28 mouse cellular contexts compared by ENCODE assay signal in the genomic region with DNA sequence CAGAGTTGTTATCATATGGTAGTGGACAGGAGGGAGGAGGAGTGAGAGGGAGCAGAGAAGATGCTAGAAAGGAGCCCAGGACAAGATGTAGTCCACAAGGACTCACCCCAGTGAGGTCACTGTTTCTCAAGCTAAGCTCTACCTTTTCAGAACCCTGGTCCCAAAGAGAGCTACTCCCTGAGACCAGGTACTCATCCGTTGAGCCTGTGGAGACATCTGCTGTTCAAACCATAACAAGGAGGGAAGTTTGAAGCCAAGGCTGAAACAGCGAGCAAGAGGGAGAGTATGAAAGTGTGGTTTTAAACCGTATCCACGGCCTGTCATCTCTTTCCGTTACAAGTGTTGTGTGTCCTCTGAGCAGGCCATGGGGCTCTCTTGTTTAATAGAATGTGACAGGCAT. TPM values are rescaled to one million over a fixed set of nuclear protein-coding genes. Genes with fewer than 3 reads are reported as not detected.
DNase-seq lines count a peak whose midpoint lies in the region; ATAC-seq and TF ChIP-seq lines count a peak whose summit lies in the region.
"Had no signal": no experiment of that assay in that cellular context is flagged by ENCODE, and none has a peak within 500 bp of the region (broad histone marks: within the 10 kb centered on the region; RNA-seq: fewer than 3 reads in every experiment).

No protein-coding gene starts in this region.

- H3K27ac ChIP-seq in cerebellum, adult 2 months (ENCODE audit: insufficient read depth, low read length) = peak overlapping the region; percentile 8; the same call in 1 of the 2 replicates
- peak overlapping the region; percentile 39; the same call in 1 of the 2 replicates for H3K27ac ChIP-seq in heart, postnatal 0 days (ENCODE audit: low read depth)
- H3K27ac ChIP-seq in heart, embryonic 10.5 days = no peak overlapping the region
- 0 out of 2 replicates have a peak overlapping the region, but pooled peaks have one; percentile 3 for H3K27ac ChIP-seq in lung, embryonic 15.5 days
- H3K27ac ChIP-seq in cortical plate, adult 2 months (ENCODE audit: insufficient read depth, low read length) = 0 out of 2 replicates have a peak overlapping the region, but pooled peaks have one; percentile 29
- H3K27ac ChIP-seq: embryonic facial prominence, embryonic 13.5 days; forebrain, embryonic 10.5 days; forebrain, embryonic 15.5 days; hindbrain, embryonic 13.5 days; liver, embryonic 13.5 days; neural tube, embryonic 12.5 days had no signal

- H3K9me3 ChIP-seq in heart, postnatal 0 days (replicated peaks; ENCODE audit: control insufficient read depth, low read length) = no peaks in the 10 kb centered on the region
- no peaks in the 10 kb centered on the region for H3K9me3 ChIP-seq in heart, embryonic 10.5 days
- H3K9me3 ChIP-seq in lung, embryonic 15.5 days = no peaks in the 10 kb centered on the region
- H3K9me3 ChIP-seq: forebrain, embryonic 15.5 days; G1E; hindbrain, embryonic 13.5 days; liver, embryonic 13.5 days; neural tube, embryonic 12.5 days had no signal

- H3K4me3 ChIP-seq in cerebellum, adult 2 months (replicated peaks; ENCODE audit: insufficient read depth, low read depth, low read length) = no peak overlapping the region
- H3K4me3 ChIP-seq in heart, postnatal 0 days (ENCODE audit: low read depth, low read length) = no peak overlapping the region
- H3K4me3 ChIP-seq in heart, embryonic 10.5 days = no peak overlapping the region
- no peak overlapping the region for H3K4me3 ChIP-seq in lung, embryonic 15.5 days
- no peak overlapping the region for H3K4me3 ChIP-seq in cortical plate, adult 2 months (ENCODE audit: insufficient read depth, low read length)
- H3K4me3 ChIP-seq: embryonic facial prominence, embryonic 13.5 days; forebrain, embryonic 10.5 days; forebrain, embryonic 15.5 days; heart, embryonic 12.5 days; hindbrain, embryonic 13.5 days; liver, embryonic 13.5 days; myocyte; neural tube, embryonic 12.5 days had no signal

- TF ChIP-seq POLR2A in cerebellum, adult 2 months (IDR thresholded peaks at IDR 0.05; ENCODE audit: borderline replicate concordance, insufficient read depth, low read length) = no peak
- TF ChIP-seq POLR2A in cortical plate, adult 2 months (IDR thresholded peaks at IDR 0.05; ENCODE audit: extremely low read depth, insufficient read depth, low read length) = no peak

- no peak overlapping the region for H3K9ac ChIP-seq in heart, postnatal 0 days (replicated peaks; ENCODE audit: low read depth, low read length)
- no peak overlapping the region for H3K9ac ChIP-seq in lung, embryonic 15.5 days
- H3K9ac ChIP-seq: embryonic facial prominence, embryonic 13.5 days; forebrain, embryonic 15.5 days; heart, embryonic 12.5 days; hindbrain, embryonic 13.5 days; liver, embryonic 13.5 days; neural tube, embryonic 12.5 days had no signal

- H3K4me2 ChIP-seq in heart, postnatal 0 days (ENCODE audit: low read depth, low read length) = no peak overlapping the region
- H3K4me2 ChIP-seq in lung, embryonic 15.5 days = no peak overlapping the region
- H3K4me2 ChIP-seq: embryonic facial prominence, embryonic 13.5 days; forebrain, embryonic 15.5 days; heart, embryonic 12.5 days; hindbrain, embryonic 13.5 days; liver, embryonic 13.5 days; midbrain, embryonic 11.5 days; neural tube, embryonic 12.5 days had no signal

- TF ChIP-seq CTCF in cerebellum, adult 2 months (IDR thresholded peaks at IDR 0.05; ENCODE audit: borderline replicate concordance, insufficient read depth, low read depth, low read length) = peak; percentile 26; the same call in 1 of the 2 replicates
- TF ChIP-seq CTCF in heart, postnatal 0 days (IDR thresholded peaks at IDR 0.05; ENCODE audit: low read depth) = peak; percentile 14; the same call in 1 of the 2 replicates
- no peak for TF ChIP-seq CTCF in cortical plate, adult 2 months (IDR thresholded peaks at IDR 0.05; ENCODE audit: extremely low read depth, insufficient read depth, low read length)

- H3K4me1 ChIP-seq in cerebellum, adult 2 months (ENCODE audit: control insufficient read depth, insufficient read depth, low read length) = peaks cover 34% of the 10 kb centered on the region
- peaks cover 5% of the 10 kb centered on the region for H3K4me1 ChIP-seq in heart, postnatal 0 days (ENCODE audit: control insufficient read depth, insufficient read depth)
- peaks cover 39% of the 10 kb centered on the region for H3K4me1 ChIP-seq in heart, embryonic 10.5 days
- H3K4me1 ChIP-seq in lung, embryonic 15.5 days = peaks cover 7% of the 10 kb centered on the region; the same call in 1 of the 2 replicates
- peaks cover 7% of the 10 kb centered on the region for H3K4me1 ChIP-seq in cortical plate, adult 2 months (ENCODE audit: control insufficient read depth, insufficient read depth, low read length)
- H3K4me1 ChIP-seq: liver, embryonic 13.5 days; neural tube, embryonic 12.5 days had no signal

- no peaks in the 10 kb centered on the region for H3K36me3 ChIP-seq in heart, postnatal 0 days (replicated peaks; ENCODE audit: control insufficient read depth, insufficient read depth, low read length)
- peaks cover 3% of the 10 kb centered on the region; the same call in 1 of the 2 replicates for H3K36me3 ChIP-seq in heart, embryonic 10.5 days
- no peaks in the 10 kb centered on the region for H3K36me3 ChIP-seq in lung, embryonic 15.5 days
- H3K36me3 ChIP-seq: forebrain, embryonic 15.5 days; G1E; heart, embryonic 12.5 days; liver, embryonic 13.5 days; neural tube, embryonic 12.5 days had no signal

- H3K27me3 ChIP-seq in cerebellum, adult 2 months (ENCODE audit: control insufficient read depth, insufficient read depth, low read length) = no peaks in the 10 kb centered on the region
- no peaks in the 10 kb centered on the region for H3K27me3 ChIP-seq in heart, postnatal 0 days (ENCODE audit: control insufficient read depth, insufficient read depth, low read length)
- H3K27me3 ChIP-seq in heart, embryonic 10.5 days (ENCODE audit: insufficient read depth, poor library complexity, severe bottlenecking) = no peaks in the 10 kb centered on the region
- H3K27me3 ChIP-seq in lung, embryonic 15.5 days = no peaks in the 10 kb centered on the region
- H3K27me3 ChIP-seq: embryonic facial prominence, embryonic 13.5 days; forebrain, embryonic 15.5 days; heart, embryonic 12.5 days; hindbrain, embryonic 13.5 days; liver, embryonic 13.5 days; neural tube, embryonic 12.5 days had no signal

- ATAC-seq in heart, postnatal 0 days (ENCODE audit: insufficient read depth, low read depth) = no peak
- ATAC-seq in lung, embryonic 15.5 days (ENCODE audit: borderline replicate concordance, extremely low read depth, low FRiP score, low TSS enrichment) = no peak
- ATAC-seq in megakaryocyte, adult 5-6 weeks (ENCODE audit: poor library complexity, severe bottlenecking) = no peak
- ATAC-seq: forebrain, embryonic 15.5 days; midbrain, embryonic 16.5 days had no signal

- DNase-seq in cerebellum, adult 2 months = no peak
- no peak for DNase-seq in cerebellum, adult 9-11 months
- no peak for DNase-seq in heart, postnatal 0 days (ENCODE audit: low spot score)
- no peak for DNase-seq in heart, embryonic 10.5 days (ENCODE audit: low spot score)
- no peak for DNase-seq in lung, postnatal 36 days
- DNase-seq: adrenal gland, adult 8-10 months; cerebellum, adult 8-10 months; cerebellum, postnatal 36 days; heart, postnatal 36 days; kidney, adult 2 months; kidney, postnatal 36 days; layer of hippocampus, postnatal 36 days; left cerebral cortex, postnatal 4 days; liver, embryonic 13.5 days; right cerebral cortex, adult 18-20 months had no signal

- WGBS in cerebellum, adult 2 months = 43% methylated on average over 5 of the region's 5 CpGs
- WGBS in heart, postnatal 0 days = 90% methylated on average over 5 of the region's 5 CpGs
- 84% methylated on average over 5 of the region's 5 CpGs for WGBS in heart, embryonic 10.5 days
- WGBS in lung, embryonic 15.5 days = 85% methylated on average over 5 of the region's 5 CpGs

- TF ChIP-seq EP300 in heart, postnatal 0 days (IDR thresholded peaks at IDR 0.05; ENCODE audit: low read depth) = no peak

RNA-seq across cellular contexts. Expression of a gene that starts 22.9 kb away (rescaled TPM):
- polyA plus RNA-seq in cerebellum, adult 2 months (2012; rRNA removed) = 35.6 and 39.7 TPM in 2 replicates
- total RNA-seq in heart, postnatal 0 days (2014; rRNA removed; ENCODE audit: low replicate concordance) = 27.3 and 89.9 TPM in 2 replicates
- polyA plus RNA-seq in heart, postnatal 0 days (2015; fragmentation: Nextera tagmentation; extraction: Ambion mirVana) = 12.8 and 14.4 TPM in 2 replicates
- polyA plus RNA-seq in heart, embryonic 10.5 days (2016; fragmentation: Nextera tagmentation; extraction: Ambion mirVana) = 22.8 and 42.4 TPM in 2 replicates
- polyA plus RNA-seq in lung, embryonic 15.5 days (2015; fragmentation: Nextera tagmentation; extraction: Ambion mirVana) = 15.0 and 16.2 TPM in 2 replicates
- 10.9 and 11.8 TPM in 2 replicates for polyA plus RNA-seq in cortical plate, adult 2 months (2012; rRNA removed)
- total RNA-seq in megakaryocyte, adult 5-6 weeks (2015) = 36.0 and 37.4 TPM in 2 replicates
- 33.6 and 38.6 TPM in 2 replicates for total RNA-seq in megakaryocyte, adult 5-6 weeks (2017)
- polyA plus RNA-seq: G1E had no signal
